Mouse (Mus musculus) 416B (cell line): ENCODE results near the gene Dlgap1.
A peak's percentile ranks its signal among the peaks of the same experiment; 100 is the strongest.

Experiments used
- DNase-seq: peaks from one replicate; pipeline ENCODE4 v3.0.0; 2011; ENCODE audit warnings: low read depth

Gene Dlgap1

GRCm38 (mm10) chr17:70462771-70463491, 494.1 kb downstream of the Dlgap1 start:
- DNase-seq, result no peak

DNA sequence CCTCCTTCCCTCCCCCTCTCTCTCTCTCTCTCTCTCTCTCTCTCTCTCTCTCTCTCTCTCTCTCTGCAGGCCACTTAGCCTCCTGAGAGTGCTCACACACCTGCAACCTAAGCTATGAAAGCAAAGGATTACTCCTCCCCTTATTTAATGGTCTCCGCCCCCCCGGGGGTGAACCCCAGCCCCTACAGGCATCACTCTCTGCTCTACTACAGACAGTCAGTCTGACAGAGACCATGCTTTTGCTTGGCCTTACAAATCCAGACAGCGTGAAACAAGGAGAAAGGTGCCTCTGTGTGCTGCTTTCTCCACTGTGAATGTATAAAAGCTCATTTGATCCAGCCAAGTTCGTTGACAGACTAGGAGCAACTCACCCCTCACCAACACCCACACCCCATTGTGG, 497.5 kb downstream of the Dlgap1 start:
- DNase-seq, result no peak

DNA sequence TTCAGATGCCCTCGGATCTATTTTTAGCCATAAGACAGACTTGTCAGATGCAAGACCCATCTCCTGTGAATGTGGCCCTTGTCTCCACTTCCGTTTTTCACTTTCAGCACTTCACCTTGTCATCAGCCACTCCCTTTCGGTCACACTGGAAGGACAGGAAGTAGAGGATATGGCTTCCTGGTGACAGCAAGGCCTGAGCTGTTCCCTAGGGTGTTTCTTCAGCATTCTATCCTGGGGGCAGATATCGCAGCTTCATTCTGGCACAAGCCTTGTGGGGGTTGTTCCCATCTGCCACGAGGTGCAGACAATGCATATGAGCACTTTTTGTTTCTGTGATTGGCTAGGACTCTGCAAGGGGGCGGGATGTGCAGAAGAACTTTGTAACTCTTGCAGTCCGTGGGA, 502.1 kb downstream of the Dlgap1 start:
- DNase-seq, result no peak

DNA sequence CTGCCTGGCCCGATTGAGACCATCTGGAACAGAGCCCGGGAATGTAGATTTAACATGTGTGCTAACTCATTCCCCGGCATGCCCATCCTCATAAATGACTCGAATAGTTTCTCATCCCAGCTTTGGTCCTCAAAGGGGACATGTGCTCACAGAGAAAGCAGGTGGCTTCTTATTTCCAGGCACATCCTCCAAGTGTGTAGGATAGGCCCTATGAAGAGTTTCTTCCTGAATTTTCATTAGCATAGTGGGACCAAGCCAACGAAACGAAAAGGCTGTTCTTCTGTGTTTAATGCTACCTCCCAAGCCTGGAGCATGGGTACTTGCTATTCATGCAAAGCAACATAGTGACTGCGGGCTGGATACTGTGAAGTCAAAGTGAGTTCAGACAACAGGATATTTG, 503.3 kb downstream of the Dlgap1 start:
- no peak for DNase-seq

DNA sequence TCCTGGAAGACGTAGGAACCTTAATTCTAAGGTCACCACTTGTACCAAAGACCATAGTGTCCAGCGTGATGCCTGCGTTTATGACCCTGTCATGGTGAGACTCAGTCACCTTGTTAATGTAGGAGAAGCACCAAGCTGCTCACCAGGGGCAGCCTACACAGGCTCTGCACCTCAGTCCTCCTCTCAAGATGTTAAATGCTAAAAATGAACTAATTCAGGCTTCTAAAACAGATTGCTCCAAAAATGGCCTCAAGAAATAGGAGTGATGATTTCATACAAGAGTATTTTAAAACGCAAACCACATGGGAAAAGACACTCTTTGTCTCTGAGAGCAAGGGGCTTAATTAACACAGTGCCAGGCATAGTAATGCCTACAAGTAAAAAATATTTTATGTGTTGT, 505.0 kb downstream of the Dlgap1 start:
- no peak for DNase-seq

- DNase-seq, result no peak
Observed at GRCm38 (mm10) chr17:70483716-70484115, 514.8 kb downstream of the Dlgap1 start.

DNA sequence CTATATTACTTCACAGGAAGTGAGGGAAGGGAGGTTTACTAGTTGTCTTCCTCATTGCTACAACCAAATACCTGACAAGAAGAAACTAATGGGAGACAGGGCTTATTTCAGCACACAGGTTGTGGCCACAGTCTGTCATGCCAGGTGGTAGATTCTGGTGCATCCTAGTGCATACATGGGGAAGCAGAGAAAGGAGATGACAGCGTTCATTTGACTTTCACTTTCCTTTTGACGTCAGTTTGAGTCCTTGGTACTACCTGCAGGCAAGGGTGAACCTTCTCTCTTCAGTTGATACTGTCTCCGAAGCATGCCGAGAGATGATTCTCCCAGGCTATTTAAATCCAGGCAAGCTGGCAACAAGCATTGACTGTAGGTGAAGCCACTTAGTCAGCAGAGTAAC, 516.8 kb downstream of the Dlgap1 start:
- no peak for DNase-seq

DNA sequence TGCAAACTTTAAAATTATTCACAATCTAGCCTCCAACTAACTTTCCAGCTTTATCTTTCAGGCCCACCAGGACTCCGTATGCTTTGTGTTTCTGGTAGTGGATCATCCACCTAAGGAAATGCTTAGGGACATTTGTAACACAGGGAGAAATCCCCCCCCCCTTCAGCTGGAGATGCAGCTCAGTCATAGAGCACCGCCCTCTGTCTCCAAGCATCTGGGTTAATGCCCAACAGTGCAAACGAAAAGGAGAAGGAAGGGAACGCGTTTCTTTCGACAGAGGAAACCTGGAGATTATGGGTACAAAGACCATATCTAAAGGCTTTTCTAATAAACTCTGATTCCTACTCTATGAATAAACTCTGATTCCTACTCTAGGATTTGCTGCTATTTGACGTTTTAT, 517.4 kb downstream of the Dlgap1 start:
- no peak for DNase-seq

GRCm38 (mm10) chr17:70486831-70487230, 518.0 kb downstream of the Dlgap1 start:
- no peak for DNase-seq

- DNase-seq, result peak; percentile 81
Observed at GRCm38 (mm10) chr17:70488784-70489265, 520.0 kb downstream of the Dlgap1 start.

DNA sequence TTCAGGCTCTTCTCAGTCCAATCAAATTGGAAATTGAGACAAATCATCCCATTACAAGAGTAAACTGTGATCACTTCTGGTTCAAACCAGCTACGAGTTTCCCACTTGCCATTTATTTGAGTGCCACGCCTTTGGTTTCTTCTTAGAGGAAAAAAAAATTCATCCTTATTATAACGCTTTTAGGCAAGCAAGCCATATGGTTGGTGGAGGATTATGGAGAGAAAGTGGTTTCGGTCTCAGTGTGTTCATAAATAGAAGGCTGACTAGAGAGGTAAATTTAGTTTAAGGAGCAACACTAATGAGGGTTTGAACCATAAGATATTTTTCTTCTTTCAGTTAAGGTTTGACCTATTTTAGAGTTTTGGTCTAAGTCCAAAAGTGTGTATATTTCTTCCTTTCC, 522.7 kb downstream of the Dlgap1 start:
- no peak for DNase-seq

GRCm38 (mm10) chr17:70494338-70494737, 525.5 kb downstream of the Dlgap1 start:
- no peak for DNase-seq

DNA sequence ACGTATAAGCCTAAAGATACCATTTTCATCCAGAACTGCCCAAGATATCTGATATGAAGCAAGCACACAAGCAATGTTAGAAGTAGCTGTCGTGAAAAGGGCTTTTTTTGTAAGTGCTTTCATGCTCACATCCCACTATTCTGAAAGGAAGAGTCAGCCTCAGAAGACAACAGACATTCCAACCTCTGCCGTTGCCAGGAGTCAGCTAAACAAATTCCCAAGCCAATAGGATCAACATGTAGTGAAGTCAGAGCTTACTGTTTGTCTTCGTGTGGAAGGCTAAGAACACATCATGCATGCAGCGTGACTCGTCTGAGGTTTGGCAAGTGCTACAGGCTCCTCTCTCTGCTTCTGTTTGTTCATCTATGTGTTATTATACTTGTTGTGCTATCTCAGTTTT, 529.4 kb downstream of the Dlgap1 start:
- no peak for DNase-seq

GRCm38 (mm10) chr17:70501933-70502332, 533.1 kb downstream of the Dlgap1 start:
- DNase-seq, result peak; percentile 72

GRCm38 (mm10) chr17:70507759-70508158, 538.9 kb downstream of the Dlgap1 start:
- DNase-seq, result no peak

GRCm38 (mm10) chr17:70510441-70510840, 541.6 kb downstream of the Dlgap1 start:
- no peak for DNase-seq

GRCm38 (mm10) chr17:70511401-70511800, 542.5 kb downstream of the Dlgap1 start:
- DNase-seq, result no peak

DNA sequence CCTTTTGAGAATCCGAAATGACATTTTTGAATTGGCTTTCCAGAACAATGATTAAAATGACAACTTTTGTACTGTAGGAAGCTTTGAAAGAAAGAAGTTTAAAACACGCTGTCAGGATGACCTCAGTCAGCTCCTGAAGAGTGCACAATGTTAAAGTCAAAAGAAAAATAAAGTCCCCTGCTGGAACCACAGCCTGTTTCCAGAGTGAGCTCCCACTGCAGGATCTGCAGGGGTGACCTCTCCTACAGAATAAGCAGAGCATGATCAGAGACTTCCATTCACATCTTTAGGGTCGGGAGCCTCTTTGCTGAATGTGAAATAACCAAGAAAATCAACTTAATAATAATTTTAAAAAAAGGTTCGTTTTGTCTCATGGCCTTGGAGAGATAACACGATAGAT, 544.9 kb downstream of the Dlgap1 start:
- no peak for DNase-seq

DNA sequence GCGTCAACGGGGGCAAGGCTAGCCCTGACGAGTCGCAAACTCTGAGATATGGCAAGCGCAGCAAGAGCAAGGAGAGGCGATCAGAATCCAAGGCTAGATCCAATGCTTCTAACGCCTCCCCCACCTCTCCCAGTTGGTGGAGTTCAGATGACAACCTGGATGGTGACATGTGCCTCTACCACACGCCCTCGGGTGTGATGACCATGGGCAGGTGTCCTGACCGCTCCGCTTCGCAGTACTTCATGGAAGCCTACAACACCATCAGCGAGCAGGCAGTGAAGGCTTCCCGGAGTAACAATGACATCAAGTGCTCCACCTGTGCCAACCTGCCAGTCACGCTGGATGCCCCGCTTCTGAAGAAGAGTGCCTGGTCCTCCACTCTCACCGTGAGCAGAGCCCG, 547.6 kb downstream of the Dlgap1 start:
- DNase-seq, result no peak

- no peak for DNase-seq
Observed at GRCm38 (mm10) chr17:70517333-70517732, 548.5 kb downstream of the Dlgap1 start.

DNA sequence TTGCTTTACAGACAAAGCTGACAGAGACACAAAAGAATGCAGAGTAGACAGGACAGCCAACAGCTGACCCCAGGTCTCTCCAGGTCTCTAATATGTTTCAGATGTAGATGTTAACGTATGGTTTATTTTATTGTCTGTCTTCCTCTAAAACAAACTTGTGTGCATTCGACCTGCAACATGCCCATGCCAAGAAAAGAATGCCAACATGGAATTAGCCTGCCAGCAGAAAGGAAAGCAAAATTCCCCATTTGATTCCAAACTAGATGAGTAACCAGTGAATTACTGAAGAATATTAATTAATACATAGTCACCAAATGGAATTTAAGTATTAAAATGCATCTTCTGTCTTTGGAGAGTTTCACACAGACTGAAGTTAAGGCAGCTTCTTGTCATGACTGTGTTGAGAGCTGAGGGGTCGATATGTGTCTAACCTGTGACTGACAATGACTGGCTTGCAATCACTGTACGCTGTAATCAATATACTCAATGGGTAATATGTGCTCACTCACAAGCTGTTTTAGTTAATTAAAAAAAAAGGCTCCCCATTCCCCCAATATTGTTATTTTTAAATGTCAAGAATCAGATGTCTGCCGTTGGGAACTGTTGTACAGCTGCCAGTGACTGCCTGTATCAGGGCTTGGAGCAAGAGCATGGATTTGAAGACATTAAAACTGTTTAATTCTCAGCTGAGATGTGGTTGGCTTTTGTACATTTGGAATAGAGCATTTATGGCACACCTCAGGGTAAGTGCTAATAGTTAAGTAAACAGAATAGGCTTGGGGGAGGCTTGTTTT, 552.4 kb downstream of the Dlgap1 start:
- DNase-seq, result no peak

DNA sequence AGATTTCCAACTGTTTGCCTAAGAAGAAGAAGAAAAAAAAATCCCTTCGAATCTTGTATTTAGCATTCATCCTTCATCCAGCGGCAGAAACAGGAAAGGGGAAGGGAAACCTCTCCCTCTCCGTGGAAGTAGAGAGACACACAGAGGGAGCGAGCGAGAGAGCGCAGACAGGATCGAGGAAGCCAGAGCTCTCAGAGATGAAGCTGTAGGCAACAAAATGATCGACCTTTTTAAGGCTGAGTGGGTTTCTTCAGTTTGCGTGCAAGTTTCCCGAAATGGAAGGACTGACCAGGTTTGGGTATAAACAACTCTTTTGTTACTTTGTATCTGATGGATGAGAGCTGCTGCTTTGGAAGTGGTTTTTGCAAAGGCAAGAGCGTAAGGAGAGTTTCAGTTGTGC, 553.1 kb downstream of the Dlgap1 start:
- DNase-seq, result no peak

DNA sequence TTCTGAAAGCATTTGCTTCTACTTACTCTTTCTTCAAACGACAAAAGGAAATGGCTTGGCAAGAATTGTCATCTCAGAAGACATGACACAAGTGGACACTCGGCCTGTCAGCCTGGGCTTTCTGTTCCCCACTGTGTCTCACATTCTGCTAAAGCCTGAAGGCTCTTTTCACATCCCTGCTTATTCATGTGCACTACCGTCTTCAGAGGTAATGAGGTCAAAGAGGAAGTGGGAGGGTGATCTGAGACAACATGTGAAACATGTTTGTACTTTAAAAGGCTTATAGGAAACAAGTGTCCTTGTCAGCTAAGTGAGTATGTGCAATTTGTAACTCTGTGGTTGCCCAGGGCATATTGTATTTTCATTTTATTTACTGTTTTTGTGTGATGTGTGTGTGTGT, 557.1 kb downstream of the Dlgap1 start:
- DNase-seq, result no peak
